31 mouse cellular contexts compared by ENCODE assay signal in the genomic region with DNA sequence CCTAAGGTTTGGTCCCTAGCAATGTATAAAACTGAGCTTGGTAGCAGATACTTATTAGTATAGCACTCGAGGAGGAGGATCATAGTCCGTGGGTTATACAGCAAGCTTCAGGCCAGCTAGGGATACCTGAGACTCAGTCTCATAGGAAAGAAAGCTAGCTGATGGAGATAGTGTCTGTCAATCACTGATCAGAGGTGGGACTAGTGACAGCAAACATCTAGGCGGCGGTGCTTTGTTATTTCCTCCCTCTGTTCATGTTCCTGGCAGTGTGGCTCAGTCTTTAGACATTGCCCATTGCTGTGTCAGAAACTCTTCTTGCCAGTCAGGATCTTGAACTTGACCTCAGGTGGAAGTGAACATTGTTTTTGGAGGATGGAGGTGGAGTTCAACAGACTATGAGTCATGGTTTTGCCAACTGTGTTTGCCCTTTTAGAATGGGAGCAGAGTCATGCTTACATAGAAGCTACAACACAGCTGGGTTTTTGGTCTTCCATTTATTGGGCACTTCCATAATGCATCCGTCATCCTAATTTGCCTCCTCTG.
A peak's percentile ranks its signal among the peaks of the same experiment; 100 is the strongest.
DNase-seq lines count a peak whose midpoint lies in the region; ATAC-seq and TF ChIP-seq lines count a peak whose summit lies in the region.
"Had no signal": no experiment of that assay in that cellular context is flagged by ENCODE, and none has a peak within 500 bp of the region (broad histone marks: within the 10 kb centered on the region; RNA-seq: fewer than 3 reads in every experiment).

No protein-coding gene starts in this region.

- no peak for TF ChIP-seq CTCF in MEL (IDR thresholded peaks at IDR 0.05 in 2 of 3, conservative IDR thresholded peaks at IDR 0.05 in 1 of 3; ENCODE audit: control insufficient read depth in 1 of 3, insufficient read depth in 1 of 3, low read depth in 2 of 3, low read length in 3 of 3, poor library complexity in 1 of 3, severe bottlenecking in 1 of 3)

- ATAC-seq in megakaryocyte, adult 5-6 weeks (ENCODE audit: poor library complexity, severe bottlenecking), result no peak
- ATAC-seq in inflammation-experienced regulatory T-cells, adult 6 months, result peak; percentile 60
- ATAC-seq in cerebellum, adult (ENCODE audit: insufficient number of reproducible peaks, low FRiP score, low TSS enrichment), result no peak
- ATAC-seq: forebrain, embryonic 15.5 days; hindbrain, postnatal 0 days; intestine, embryonic 15.5 days had no signal

- peak overlapping the region; percentile 56 for H3K4me3 ChIP-seq in megakaryocyte, embryonic 14.5 days (replicated peaks)
- H3K4me3 ChIP-seq in MEL (ENCODE audit: control insufficient read depth in 1 of 2, insufficient read depth in 1 of 2, low read depth in 2 of 2, low read length in 2 of 2), result no peak overlapping the region
- H3K4me3 ChIP-seq: embryonic facial prominence, embryonic 10.5 days; embryonic facial prominence, embryonic 13.5 days; erythroblast, embryonic 14.5 days; forebrain, embryonic 12.5 days; forebrain, embryonic 15.5 days; heart, embryonic 12.5 days; heart, embryonic 15.5 days; hindbrain, embryonic 10.5 days; intestine, embryonic 15.5 days had no signal

- H3K9ac ChIP-seq in MEL (ENCODE audit: control insufficient read depth, low read depth, low read length, poor library complexity, severe bottlenecking), result no peak overlapping the region
- H3K9ac ChIP-seq: embryonic facial prominence, embryonic 13.5 days; forebrain, embryonic 12.5 days; forebrain, embryonic 15.5 days; heart, embryonic 12.5 days; heart, embryonic 15.5 days; hindbrain, embryonic 14.5 days; intestine, embryonic 15.5 days had no signal

- TF ChIP-seq EP300 in MEL (IDR thresholded peaks at IDR 0.05; ENCODE audit: low read depth in 1 of 2, low read length in 2 of 2), result peak in 1 of 2 experiments; percentile 8; a peak in 1 of 4 replicates

- peaks cover 49% of the 10 kb centered on the region for H3K36me3 ChIP-seq in megakaryocyte, embryonic 14.5 days (replicated peaks; ENCODE audit: low read length)
- peaks cover 37 to 60% of the 10 kb centered on the region in 2 experiments for H3K36me3 ChIP-seq in MEL (ENCODE audit: control insufficient read depth in 1 of 2, insufficient read depth in 2 of 2, low read length in 2 of 2)
- H3K36me3 ChIP-seq: forebrain, embryonic 12.5 days; forebrain, embryonic 15.5 days; G1E; heart, embryonic 12.5 days; heart, embryonic 15.5 days; hindbrain, embryonic 10.5 days; intestine, embryonic 15.5 days had no signal

- TF ChIP-seq RAD21 in MEL (IDR thresholded peaks at IDR 0.05; ENCODE audit: low read depth, low read length), result no peak; the same call in 1 of the 2 replicates

- H3K9me3 ChIP-seq in megakaryocyte, embryonic 14.5 days, result no peaks in the 10 kb centered on the region
- H3K9me3 ChIP-seq in MEL (replicated peaks; ENCODE audit: insufficient read depth, low read length), result no peaks in the 10 kb centered on the region
- H3K9me3 ChIP-seq: embryonic facial prominence, embryonic 10.5 days; embryonic facial prominence, embryonic 13.5 days; forebrain, embryonic 12.5 days; forebrain, embryonic 15.5 days; G1E; heart, embryonic 12.5 days; heart, embryonic 15.5 days; hindbrain, embryonic 10.5 days; intestine, embryonic 15.5 days had no signal

- peaks cover 11% of the 10 kb centered on the region; the same call in 1 of the 2 replicates for H3K79me2 ChIP-seq in MEL (ENCODE audit: control insufficient read depth, insufficient read depth, low read length, poor library complexity)

- no peaks in the 10 kb centered on the region for H3K27me3 ChIP-seq in megakaryocyte, embryonic 14.5 days (replicated peaks)
- no peaks in the 10 kb centered on the region for H3K27me3 ChIP-seq in MEL (ENCODE audit: control insufficient read depth in 1 of 2, insufficient read depth in 2 of 2, low read length in 2 of 2)
- H3K27me3 ChIP-seq: embryonic facial prominence, embryonic 13.5 days; forebrain, embryonic 12.5 days; forebrain, embryonic 15.5 days; heart, embryonic 12.5 days; heart, embryonic 15.5 days; intestine, embryonic 15.5 days had no signal

- H3K27ac ChIP-seq in MEL (ENCODE audit: control insufficient read depth, low read depth, low read length), result no peak overlapping the region
- H3K27ac ChIP-seq: embryonic facial prominence, embryonic 10.5 days; embryonic facial prominence, embryonic 13.5 days; forebrain, embryonic 12.5 days; forebrain, embryonic 15.5 days; heart, embryonic 15.5 days; hindbrain, embryonic 10.5 days; hindbrain, embryonic 14.5 days; hindbrain, postnatal 0 days; intestine, embryonic 15.5 days had no signal

- peak in 1 of 2 experiments; percentile 44; a peak in 1 of 4 replicates for TF ChIP-seq POLR2A in MEL (IDR thresholded peaks at IDR 0.05; ENCODE audit: control insufficient read depth in 1 of 2, insufficient read depth in 1 of 2, low read depth in 1 of 2, low read length in 2 of 2, poor library complexity in 1 of 2)

- DNase-seq in CD4-positive, CD25-positive, alpha-beta regulatory T cell, adult 2 months (ENCODE audit: low read depth, low spot score), result peak; percentile 29
- peak; percentile 42 for DNase-seq in MEL (ENCODE audit: low read depth, low spot score)
- DNase-seq in adrenal gland, adult 8-10 months, result no peak
- DNase-seq in kidney, adult 18-20 months, result no peak
- DNase-seq: adrenal gland, postnatal 14 days; B cell, adult 2 months; cerebellum, adult 11-12 months; cerebellum, adult 8-10 months; cerebellum, postnatal 10 days; cerebellum, postnatal 36 days; embryo, embryonic 11 days; gastrocnemius, postnatal 25 days; heart, adult 18-20 months; heart, postnatal 10 days; heart, postnatal 36 days had no signal

- H3K4me1 ChIP-seq in megakaryocyte, embryonic 14.5 days, result peaks cover 48% of the 10 kb centered on the region
- peaks cover 5 to 11% of the 10 kb centered on the region in 2 experiments; a peak in 2 of 4 replicates for H3K4me1 ChIP-seq in MEL (ENCODE audit: control insufficient read depth in 1 of 2, insufficient read depth in 2 of 2, low read length in 2 of 2)
- H3K4me1 ChIP-seq: embryonic facial prominence, embryonic 10.5 days; embryonic facial prominence, embryonic 13.5 days; forebrain, embryonic 12.5 days; forebrain, embryonic 15.5 days; heart, embryonic 12.5 days; hindbrain, embryonic 10.5 days; intestine, embryonic 15.5 days had no signal

TF ChIP-seq in MEL, 35 proteins besides CTCF, POLR2A, EP300 and RAD21:
- TF ChIP-seq ZMIZ1 (IDR thresholded peaks at IDR 0.05; ENCODE audit: low read depth, low read length) (peak; percentile 19), MYB (IDR thresholded peaks at IDR 0.05; ENCODE audit: low read depth, low read length) (0 out of 2 replicates have a peak, but pooled peaks have one; percentile 20), ZC3H11A (IDR thresholded peaks at IDR 0.05; ENCODE audit: low read depth, low read length) (0 out of 2 replicates have a peak, but pooled peaks have one; percentile 1), NELFE (IDR thresholded peaks at IDR 0.05; ENCODE audit: low read depth, low read length) (no peak), POLR2AphosphoS2 (IDR thresholded peaks at IDR 0.05; ENCODE audit: low read length) (0 out of 2 replicates have a peak, but pooled peaks have one; percentile 24)
TF ChIP-seq in MEL: peak in this region for 4.

Comparison
In these comparisons a context has a peak if more than half of its experiments do, and no peak if none do; other contexts are left out.
1. DNase-seq: peak in CD4-positive, CD25-positive, alpha-beta regulatory T cell, adult 2 months (single experiment) and MEL (single experiment); none in adrenal gland, adult 8-10 months (single experiment) and kidney, adult 18-20 months (single experiment).